Mouse (Mus musculus) liver, embryonic 16.5 days (tissue): ENCODE measurements around the gene Prph. TPM values are rescaled to one million over a fixed set of nuclear protein-coding genes. Genes with fewer than 3 reads are reported as not detected.

Source experiments
- ATAC-seq: fragments of 200-750 bp; cut with Nextera tagmentation; 2 replicates; pipeline ENCODE4 v1.8.0; 2017; ENCODE audit warnings: low read depth, mild to moderate bottlenecking, moderate number of reproducible peaks, moderate library complexity
- H3K27ac ChIP-seq: fragments of 300-500 bp; sonication (generic); 2 replicates; pipeline ENCODE4 v1.5.1; 2014; ENCODE audit warnings: mild to moderate bottlenecking, low read length
- H3K27me3 ChIP-seq: fragments of 300-500 bp; sonication (generic); 2 replicates; pipeline ENCODE4 v1.6.1; 2014; ENCODE audit warnings: low read depth, low read length, mixed read lengths; ENCODE audit not compliant: control insufficient read depth, insufficient read depth
- H3K36me3 ChIP-seq: fragments of 300-500 bp; sonication (generic); 2 replicates; pipeline ENCODE4 v1.6.1; 2014; ENCODE audit warnings: mild to moderate bottlenecking; ENCODE audit not compliant: control insufficient read depth, insufficient read depth
- H3K4me1 ChIP-seq: fragments of 300-500 bp; sonication (generic); 2 replicates; pipeline ENCODE4 v1.6.1; 2014; ENCODE audit warnings: low read depth, low read length, mixed read lengths; ENCODE audit not compliant: control insufficient read depth
- H3K4me2 ChIP-seq: fragments of 300-500 bp; sonication (generic); 2 replicates; pipeline ENCODE4 v1.6.1; 2014; ENCODE audit warnings: low read depth, low read length, mixed read lengths
- H3K4me3 ChIP-seq: fragments of 300-500 bp; sonication (generic); 2 replicates; pipeline ENCODE4 v1.5.1; 2014; ENCODE audit warnings: low read depth, mild to moderate bottlenecking, low read length
- H3K9ac ChIP-seq: fragments of 300-500 bp; sonication (generic); 2 replicates; pipeline ENCODE4 v1.6.1; 2014; ENCODE audit warnings: low read depth, low read length
- H3K9me3 ChIP-seq: fragments of 300-500 bp; sonication (generic); replicated peaks from 2 replicates; pipeline ENCODE4 v1.6.1; 2016; ENCODE audit warnings: low read length; ENCODE audit not compliant: control insufficient read depth
- WGBS: fragments of 180-500 bp; shearing (Covaris S2); extraction: QIAGEN DNeasy Blood & Tissue Kit; methylation state at CpG from one replicate; pipeline ENCODE4 v1.1.7; 2014; ENCODE audit not compliant: insufficient replicate concordance; 5-methylcytosine and 5-hydroxymethylcytosine counted together
- polyA plus RNA-seq: library from polyadenylated mRNA; unstranded; fragments of >200 nt; fragmentation: Nextera tagmentation; extraction: Ambion mirVana; gene quantifications from 2 replicates; pipeline ENCODE4 v1.2.1, GENCODE M21; 2015

Prph gene
- polyA plus RNA-seq, 1 experiment from 2014 or later = 1.1 TPM

- Histone ChIP-seq H3K4me2 (no peak overlapping the region), H3K36me3 (peaks cover 23% of the 10 kb centered on the region), H3K9me3 (no peaks in the 10 kb centered on the region), H3K27ac (no peak overlapping the region), H3K27me3 (no peaks in the 10 kb centered on the region), H3K4me1 (peaks cover 13% of the 10 kb centered on the region), H3K9ac (no peak overlapping the region), H3K4me3 (no peak overlapping the region)
- 76% methylated on average over 15 of the region's 15 CpGs for WGBS
- ATAC-seq = no peak
These were observed 23.4 kb downstream of the Prph start for GRCm38 (mm10) chr15:99078181-99078910.

GRCm38 (mm10) chr15:99079804-99080203, 24.8 kb downstream of the Prph start:
- Histone ChIP-seq H3K4me2 (no peak overlapping the region), H3K36me3 (peaks cover 23% of the 10 kb centered on the region), H3K4me1 (peaks cover 11% of the 10 kb centered on the region), H3K4me3 (no peak overlapping the region), H3K27ac (no peak overlapping the region), H3K27me3 (peaks cover 5% of the 10 kb centered on the region), H3K9me3 (no peaks in the 10 kb centered on the region), H3K9ac (no peak overlapping the region)
- no peak for ATAC-seq
- WGBS = 75% methylated on average over 3 of the region's 3 CpGs

GRCm38 (mm10) chr15:99082322-99082721, 27.3 kb downstream of the Prph start:
- ATAC-seq = no peak
- Histone ChIP-seq H3K9me3 (no peaks in the 10 kb centered on the region), H3K4me1 (peaks cover 2% of the 10 kb centered on the region; the same call in 1 of the 2 replicates), H3K4me3 (no peak overlapping the region), H3K36me3 (peaks cover 22% of the 10 kb centered on the region), H3K27me3 (peaks cover 29% of the 10 kb centered on the region), H3K27ac (no peak overlapping the region), H3K9ac (no peak overlapping the region), H3K4me2 (no peak overlapping the region)
- 87% methylated on average over 12 of the region's 12 CpGs for WGBS

GRCm38 (mm10) chr15:99082840-99083239, 27.9 kb downstream of the Prph start:
- ATAC-seq = no peak
- H3K27ac ChIP-seq = no peak overlapping the region
- no peak overlapping the region for H3K4me3 ChIP-seq
- no peaks in the 10 kb centered on the region for H3K9me3 ChIP-seq
- no peak overlapping the region for H3K4me2 ChIP-seq
- 84% methylated on average over 16 of the region's 16 CpGs for WGBS
- H3K27me3 ChIP-seq = peaks cover 34% of the 10 kb centered on the region
- peaks cover 5% of the 10 kb centered on the region; the same call in 1 of the 2 replicates for H3K4me1 ChIP-seq
- H3K36me3 ChIP-seq = peaks cover 18% of the 10 kb centered on the region
- no peak overlapping the region for H3K9ac ChIP-seq

- H3K27ac ChIP-seq = no peak overlapping the region
- H3K9me3 ChIP-seq = no peaks in the 10 kb centered on the region
- H3K27me3 ChIP-seq = peaks cover 38% of the 10 kb centered on the region
- WGBS = 58% methylated on average over 9 of the region's 9 CpGs
- H3K4me1 ChIP-seq = peaks cover 9% of the 10 kb centered on the region
- peaks cover 14% of the 10 kb centered on the region for H3K36me3 ChIP-seq
- no peak overlapping the region for H3K4me2 ChIP-seq
- H3K4me3 ChIP-seq = no peak overlapping the region
- no peak overlapping the region for H3K9ac ChIP-seq
- no peak for ATAC-seq
These were observed 28.3 kb downstream of the Prph start for GRCm38 (mm10) chr15:99083258-99083657.

GRCm38 (mm10) chr15:99083867-99084557, 29.0 kb downstream of the Prph start:
- H3K4me3 ChIP-seq = no peak overlapping the region
- WGBS = 14% methylated on average over 11 of the region's 11 CpGs
- H3K27ac ChIP-seq = no peak overlapping the region
- H3K9me3 ChIP-seq = no peaks in the 10 kb centered on the region
- H3K9ac ChIP-seq = no peak overlapping the region
- peaks cover 46% of the 10 kb centered on the region for H3K27me3 ChIP-seq
- H3K4me2 ChIP-seq = 0 out of 2 replicates have a peak overlapping the region, but pooled peaks have one; percentile 7
- peak; percentile 18; the same call in 1 of the 2 replicates for ATAC-seq
- H3K4me1 ChIP-seq = peaks cover 10% of the 10 kb centered on the region
- H3K36me3 ChIP-seq = peaks cover 14% of the 10 kb centered on the region

- H3K27me3 ChIP-seq = peaks cover 52% of the 10 kb centered on the region
- H3K27ac ChIP-seq = no peak overlapping the region
These were observed 29.6 kb downstream of the Prph start for GRCm38 (mm10) chr15:99084618-99085017.

GRCm38 (mm10) chr15:99085997-99086396, 31.0 kb downstream of the Prph start:
- H3K4me1 ChIP-seq = peaks cover 10% of the 10 kb centered on the region
- H3K4me2 ChIP-seq = no peak overlapping the region
- H3K9me3 ChIP-seq = no peaks in the 10 kb centered on the region
- peaks cover 66% of the 10 kb centered on the region for H3K27me3 ChIP-seq
- ATAC-seq = no peak
- H3K27ac ChIP-seq = no peak overlapping the region
- no peak overlapping the region for H3K4me3 ChIP-seq
- H3K36me3 ChIP-seq = peaks cover 14% of the 10 kb centered on the region
- H3K9ac ChIP-seq = no peak overlapping the region
- 64% methylated on average over 4 of the region's 4 CpGs for WGBS

More at GRCm38 (mm10) chr15:99084618-99085017, 29.6 kb downstream of the Prph start:
- Histone ChIP-seq H3K9ac (no peak overlapping the region), H3K36me3 (peaks cover 14% of the 10 kb centered on the region), H3K4me3 (no peak overlapping the region), H3K4me1 (peaks cover 10% of the 10 kb centered on the region), H3K9me3 (no peaks in the 10 kb centered on the region), H3K4me2 (0 out of 2 replicates have a peak overlapping the region, but pooled peaks have one; percentile 7)
- 0 out of 2 replicates have a peak, but pooled peaks have one; percentile 3 for ATAC-seq
- 30% methylated on average over 19 of the region's 19 CpGs for WGBS
